Mouse (Mus musculus) spleen, postnatal 4 days (tissue): Measurements from ENCODE around the gene Pitx1.

Experiments used
- DNase-seq, 2 experiments: peaks; one replicate each; pipeline ENCODE4 v3.0.0; 2022; ENCODE audit warnings: low spot score in 2 of 2

Pitx1 gene

DNA sequence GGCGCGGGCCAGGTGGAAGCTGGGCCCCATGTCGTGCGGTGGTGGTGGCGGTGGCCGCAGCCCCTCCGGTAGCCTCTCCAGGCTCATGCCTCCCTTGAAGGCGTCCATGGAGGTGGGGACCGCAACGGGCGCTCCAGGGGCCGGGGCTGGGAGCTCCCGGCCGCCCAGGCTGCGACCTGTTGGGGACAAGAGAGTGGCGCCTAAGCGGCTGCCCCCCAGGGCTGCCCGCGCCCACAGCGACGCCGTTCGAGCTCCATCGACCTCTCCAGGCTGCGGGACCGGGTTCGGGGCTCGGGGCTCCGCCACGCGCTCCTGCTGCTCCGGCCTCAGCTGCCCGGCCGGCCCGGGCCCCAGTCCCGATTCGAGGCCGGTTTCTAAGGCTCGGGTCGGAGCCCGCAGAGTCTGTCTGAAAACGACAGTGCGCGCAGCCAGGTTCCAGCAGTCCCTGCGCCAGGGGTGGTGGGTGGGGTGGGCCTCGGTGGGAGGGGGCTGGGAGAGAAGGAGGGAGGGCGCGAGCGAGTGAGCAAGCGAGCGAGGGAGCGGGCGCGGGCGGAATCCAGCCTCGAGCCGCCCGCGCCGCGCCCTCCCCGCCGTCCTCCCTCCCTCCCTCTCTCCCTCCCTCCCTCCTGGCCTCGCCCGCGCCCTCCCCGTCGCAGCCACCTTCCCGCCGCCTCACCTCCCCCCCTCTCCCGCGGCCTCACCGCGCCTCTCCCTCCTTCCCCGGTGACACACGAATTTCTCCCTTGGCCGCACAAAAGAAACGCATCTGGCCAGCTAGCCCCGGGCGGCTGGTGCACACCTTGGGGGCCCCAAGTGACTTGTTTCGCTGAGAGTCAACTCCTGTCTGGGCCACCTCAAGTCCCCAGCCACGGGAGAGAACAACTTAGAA, 4.9 kb downstream of the Pitx1 start:
- no peak for DNase-seq

DNA sequence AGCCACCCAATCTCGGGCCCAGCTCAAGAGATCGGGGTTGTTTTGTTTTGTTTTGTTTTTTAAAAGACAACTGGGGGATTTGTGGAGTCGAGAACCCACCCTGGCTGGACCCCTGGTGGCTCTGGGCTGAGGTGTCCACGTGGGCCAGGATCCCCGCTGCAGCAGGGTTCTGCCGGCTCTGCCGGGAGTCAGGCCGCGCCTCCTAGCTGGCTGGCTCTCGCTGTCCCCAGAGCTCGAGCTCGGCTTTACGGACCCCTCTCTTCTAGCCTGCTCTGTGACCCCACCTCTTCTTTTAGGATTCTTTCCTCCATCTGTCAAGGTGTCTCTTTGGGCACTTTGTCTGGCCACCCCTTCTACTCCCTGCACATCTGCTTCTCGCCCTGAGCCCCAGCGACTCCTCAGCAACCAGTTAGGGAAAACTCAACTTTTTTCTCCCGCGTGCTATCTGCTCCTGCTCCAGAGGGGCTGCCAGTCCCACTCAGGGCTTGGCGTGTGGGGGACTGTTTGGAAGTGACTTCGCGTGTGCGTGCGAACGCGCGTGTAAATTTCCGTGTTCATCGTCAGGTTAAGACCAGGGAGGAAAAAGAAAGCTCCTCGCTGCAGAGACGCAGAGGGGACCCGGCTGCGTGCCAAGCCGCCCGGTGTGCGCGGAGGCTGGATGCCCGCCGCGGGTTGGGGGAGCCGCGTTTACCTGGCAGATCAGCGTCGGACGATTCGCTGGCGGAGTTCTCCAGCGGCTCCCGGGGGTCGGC, 5.7 kb downstream of the Pitx1 start:
- DNase-seq, result no peak

DNA sequence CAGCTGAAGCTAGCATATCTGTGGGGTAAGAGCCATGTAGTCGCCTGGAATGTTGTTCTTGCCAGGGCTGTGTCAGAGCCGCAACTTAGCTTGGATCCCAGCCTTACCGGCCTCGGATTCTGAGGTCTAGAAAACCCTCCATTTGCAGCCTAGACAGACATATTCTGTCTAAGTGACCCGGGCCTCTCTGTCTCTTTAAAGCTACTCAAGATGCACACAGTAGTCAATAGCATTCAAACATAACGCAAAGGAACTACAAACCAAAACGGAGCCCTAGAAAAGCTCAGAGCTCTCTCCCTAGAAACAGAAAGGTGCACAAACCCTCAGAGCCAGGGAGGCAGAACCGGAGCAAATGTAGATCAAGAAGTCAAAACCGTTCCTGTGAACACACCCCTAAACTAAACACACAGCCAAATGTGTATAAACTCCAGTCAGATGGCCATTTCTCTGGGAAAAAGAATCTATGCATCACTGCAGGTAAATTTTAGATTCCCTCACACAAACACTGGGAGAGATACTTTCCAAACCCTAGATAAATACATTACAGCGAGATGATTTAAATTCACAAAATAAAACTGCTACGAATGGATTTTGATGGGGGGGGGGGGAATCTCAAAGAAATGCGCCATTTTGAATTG, 6.9 kb downstream of the Pitx1 start:
- no peak for DNase-seq

DNA sequence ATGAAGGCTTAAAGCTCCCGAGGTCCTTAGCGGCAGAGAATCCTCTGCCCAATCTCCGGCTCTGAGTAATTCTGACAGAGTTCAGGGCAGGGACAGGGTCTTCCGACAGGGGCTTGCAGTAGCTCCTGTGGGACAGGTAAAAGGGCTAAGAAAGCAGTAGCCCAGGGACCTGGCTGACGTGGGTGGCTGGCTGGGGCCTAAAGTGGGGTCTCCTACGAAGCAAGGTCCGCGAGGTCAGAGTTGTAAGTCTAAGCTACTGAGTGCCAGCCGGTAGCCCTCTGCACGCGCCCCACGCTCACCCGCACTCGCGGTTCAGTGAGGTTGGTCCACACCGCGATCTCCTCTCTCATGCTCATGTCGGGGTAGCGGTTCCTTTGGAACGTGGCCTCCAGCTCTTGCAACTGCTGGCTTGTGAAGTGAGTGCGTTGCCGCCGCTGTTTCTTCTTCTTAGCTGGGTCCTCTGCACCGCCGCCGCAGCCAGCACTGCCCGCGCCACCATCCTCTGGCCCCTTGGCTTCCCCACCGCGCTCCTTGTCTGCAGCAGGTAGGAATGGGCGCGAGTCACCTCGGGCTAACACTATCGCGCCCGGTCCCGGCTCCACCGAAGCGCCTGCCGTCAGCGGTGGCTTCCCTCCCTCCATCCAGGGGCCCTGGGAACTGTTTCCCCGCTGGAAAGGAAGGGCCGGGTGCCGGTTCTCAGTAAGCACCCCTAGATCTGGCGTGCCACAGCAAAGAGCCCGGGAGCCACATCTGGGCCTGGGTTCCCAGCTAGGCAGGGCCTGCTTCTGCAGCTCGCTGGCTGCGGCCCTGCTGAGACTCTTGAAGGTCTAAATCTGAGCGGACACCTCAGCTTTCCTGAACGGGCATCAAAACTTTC, 7.6 kb downstream of the Pitx1 start:
- DNase-seq, result no peak

GRCm38 (mm10) chr13:55827679-55828140, 8.3 kb downstream of the Pitx1 start:
- DNase-seq, result no peak

GRCm38 (mm10) chr13:55826796-55827678, 9.0 kb downstream of the Pitx1 start:
- no peak for DNase-seq

DNA sequence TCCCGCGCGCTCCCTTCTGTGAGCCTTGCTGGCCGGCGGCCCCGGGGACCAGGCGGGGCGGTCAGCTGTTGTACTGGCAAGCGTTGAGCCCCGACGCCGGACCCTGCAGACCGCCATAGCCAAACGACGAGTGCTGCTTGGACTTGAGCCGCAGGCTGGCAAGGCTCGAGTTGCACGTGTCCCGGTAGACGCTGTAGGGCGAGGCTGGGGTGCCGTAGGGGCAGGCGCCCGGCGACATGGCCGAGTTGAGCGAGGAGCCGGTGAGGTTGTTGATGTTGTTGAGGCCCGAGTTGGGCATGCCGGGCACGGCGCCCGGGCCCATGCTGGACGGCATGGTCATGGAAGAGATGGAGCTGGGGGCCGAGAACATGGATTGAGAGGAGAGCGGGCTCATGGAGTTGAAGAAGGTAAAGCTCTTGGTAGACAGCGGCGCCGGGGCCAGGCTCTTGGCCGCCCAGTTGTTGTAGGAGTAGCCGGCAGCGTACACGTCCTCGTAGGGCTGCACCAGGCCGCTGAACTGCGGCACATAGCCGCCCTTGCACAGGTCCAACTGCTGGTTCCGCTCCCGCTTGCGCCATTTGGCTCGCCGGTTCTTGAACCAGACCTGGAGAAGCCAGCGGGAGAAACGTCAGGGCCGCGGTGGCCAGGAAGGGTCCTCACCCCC, 9.9 kb downstream of the Pitx1 start:
- DNase-seq, result no peak

DNA sequence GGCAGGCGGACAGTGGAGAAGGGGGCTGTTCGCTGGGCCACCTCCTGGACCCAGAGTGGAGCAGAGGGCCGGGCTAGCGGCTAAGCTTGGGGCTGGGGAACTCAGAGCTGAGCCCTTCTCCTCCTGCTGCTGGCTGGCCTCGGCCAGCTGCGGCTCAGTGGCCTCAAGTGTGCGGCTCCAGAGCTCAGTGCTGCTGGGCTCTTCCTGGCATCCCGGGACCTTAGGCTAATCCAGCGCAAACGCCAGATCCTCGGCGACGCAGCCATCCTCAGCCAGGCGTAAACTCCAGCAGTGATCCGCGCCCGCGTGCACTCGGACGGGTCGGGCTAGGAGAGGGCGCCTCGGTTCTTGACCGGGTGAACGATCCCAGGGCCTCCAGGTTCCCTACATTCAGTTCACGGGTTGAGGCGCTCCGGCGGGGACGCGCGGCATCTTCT, 10.7 kb downstream of the Pitx1 start:
- no peak for DNase-seq

DNA sequence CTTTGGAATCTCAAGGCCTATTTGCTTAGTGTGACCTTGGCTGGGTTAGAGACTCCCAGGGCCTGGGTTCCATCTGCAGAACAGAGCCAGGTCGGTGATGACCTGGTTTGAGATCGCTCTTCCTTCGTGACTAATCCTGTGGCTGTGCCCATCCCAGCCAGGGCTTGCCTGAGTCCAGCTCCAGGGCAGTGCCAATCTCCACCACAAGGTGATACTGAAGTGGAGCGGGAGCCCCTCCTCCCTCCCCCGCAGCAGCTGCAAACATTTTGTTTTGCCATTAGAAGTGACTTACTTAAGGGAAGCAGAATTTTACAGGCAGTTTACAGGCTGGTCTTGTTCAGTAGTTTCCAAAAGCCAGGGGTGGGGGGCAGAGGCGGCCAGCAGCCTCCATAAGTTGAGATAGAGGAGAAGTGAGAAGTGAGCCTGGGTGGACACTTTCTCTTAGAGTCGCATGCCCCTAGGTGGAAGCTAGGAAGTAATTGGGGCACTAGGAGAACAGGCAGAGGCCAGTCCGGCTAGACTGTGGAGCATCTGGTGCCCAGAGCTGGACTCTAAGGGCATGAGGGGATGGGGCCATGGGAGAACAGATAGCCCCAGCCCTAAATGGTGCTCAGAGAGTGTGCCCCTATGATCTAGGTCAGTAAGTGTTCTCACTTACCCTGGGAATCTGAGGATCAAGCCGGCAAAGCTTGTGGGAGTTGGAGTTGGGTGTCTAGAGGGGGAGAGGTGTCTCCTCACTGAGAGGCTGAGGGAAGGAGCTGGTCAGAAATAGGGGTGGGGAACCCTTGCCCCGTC, 11.6 kb downstream of the Pitx1 start:
- no peak for DNase-seq

DNA sequence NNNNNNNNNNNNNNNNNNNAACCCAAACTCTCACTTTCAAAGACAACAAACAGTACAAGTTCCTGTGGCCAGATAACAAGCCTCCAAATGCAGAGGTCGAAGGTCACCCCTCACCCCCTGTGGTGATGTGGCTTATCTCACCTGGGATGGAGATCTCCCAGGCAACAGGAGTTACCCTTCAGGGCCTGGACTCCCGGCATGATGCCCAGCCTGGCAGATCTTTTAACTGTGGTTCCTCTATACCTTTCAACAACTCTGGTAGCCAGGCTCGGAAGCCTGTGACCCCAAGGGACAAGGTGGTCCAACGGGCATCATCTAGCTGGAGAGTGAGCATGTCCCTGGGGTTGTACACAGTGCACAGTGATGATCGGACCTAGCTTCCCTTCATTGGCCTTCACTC, 13.5 kb downstream of the Pitx1 start:
- DNase-seq, result no peak

DNA sequence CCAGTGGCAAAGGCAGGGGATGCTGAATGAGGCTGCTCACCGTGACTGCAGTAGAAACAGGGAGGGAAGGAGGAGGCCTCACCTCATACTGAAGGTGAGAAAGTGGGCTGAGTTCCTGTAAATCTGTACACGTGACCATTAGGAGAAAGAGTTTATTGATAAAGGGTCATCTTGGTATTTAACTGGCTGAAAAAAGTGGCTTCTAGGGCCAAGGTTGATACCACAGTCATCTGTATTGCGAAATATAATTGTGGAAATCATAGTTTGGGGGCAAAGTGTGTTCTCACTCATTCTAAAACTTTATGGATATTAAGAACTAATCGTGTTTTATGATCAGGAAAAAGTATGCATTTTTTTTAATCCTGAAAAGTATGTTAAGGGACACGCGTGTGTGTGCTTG, 21.2 kb downstream of the Pitx1 start:
- no peak for DNase-seq

GRCm38 (mm10) chr13:55813490-55814016, 22.4 kb downstream of the Pitx1 start:
- DNase-seq, result no peak

GRCm38 (mm10) chr13:55810947-55811346, 25.0 kb downstream of the Pitx1 start:
- no peak for DNase-seq

DNA sequence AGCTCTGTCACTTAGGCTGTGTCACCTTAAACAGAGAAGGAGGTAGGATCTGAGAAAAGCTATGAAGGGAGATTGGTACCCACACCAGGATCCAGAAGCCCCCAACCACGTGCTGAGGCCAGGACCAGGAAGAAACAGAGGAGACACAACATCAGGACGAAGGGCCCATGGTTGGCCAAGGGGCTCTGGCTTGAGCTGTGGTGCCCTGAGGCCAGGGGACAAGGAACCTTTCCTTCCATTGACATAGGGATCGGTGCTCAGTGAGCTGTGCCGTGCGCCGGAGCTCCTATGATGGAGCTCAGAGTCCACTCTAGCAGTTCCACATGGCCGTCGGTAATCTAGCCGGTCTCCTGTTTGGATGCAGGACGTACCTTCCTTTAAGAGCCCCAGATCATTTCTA, 26.3 kb downstream of the Pitx1 start:
- DNase-seq, result no peak

- no peak for DNase-seq
Observed at GRCm38 (mm10) chr13:55809041-55809623, 26.9 kb downstream of the Pitx1 start.

- no peak for DNase-seq
Observed at GRCm38 (mm10) chr13:55803973-55804372, 32.0 kb downstream of the Pitx1 start.

DNA sequence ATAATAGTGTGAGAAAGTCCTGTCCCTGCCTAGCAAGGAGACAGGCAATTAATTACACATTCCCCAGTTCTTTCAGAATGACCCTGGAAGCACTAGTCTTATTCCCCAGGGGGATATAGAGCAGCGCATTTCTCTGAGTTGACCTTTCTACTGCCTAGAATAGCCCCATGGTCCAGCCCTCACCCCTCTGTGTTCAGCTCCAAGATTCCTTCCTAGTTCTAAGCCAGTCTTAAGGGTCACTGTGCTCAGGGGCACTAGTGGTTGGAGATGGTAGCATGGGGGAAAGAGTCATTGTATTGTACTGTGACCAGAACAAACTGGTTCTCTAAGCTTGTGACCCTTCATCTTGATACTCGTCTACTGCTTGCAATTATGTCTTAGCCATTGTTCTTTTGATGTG, 34.7 kb downstream of the Pitx1 start:
- DNase-seq, result no peak

DNA sequence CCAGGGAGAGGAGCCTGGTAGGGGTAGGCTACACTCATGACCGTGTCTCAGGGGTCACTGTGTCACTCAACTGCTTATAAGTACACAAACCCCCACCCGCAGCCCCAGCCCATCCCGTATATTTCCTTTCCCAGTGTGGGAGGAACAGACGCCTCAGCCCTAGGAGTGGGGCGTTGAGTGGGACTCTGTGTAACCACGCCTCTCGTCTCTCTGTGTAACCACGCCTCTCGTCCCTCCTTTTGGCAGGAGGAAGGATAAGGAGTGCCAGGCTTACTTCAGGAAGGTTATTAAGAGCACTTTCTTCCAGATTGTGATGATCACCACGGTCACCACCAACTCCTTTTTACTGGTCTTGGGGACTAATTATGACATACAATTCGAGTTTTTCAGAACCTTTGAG, 49.9 kb downstream of the Pitx1 start:
- DNase-seq, result no peak
